Mouse (Mus musculus) embryonic facial prominence, embryonic 14.5 days (tissue): ENCODE results near the gene Tut1. TPM values are rescaled to one million over a fixed set of nuclear protein-coding genes. Genes with fewer than 3 reads are reported as not detected.
A peak's percentile ranks its signal among the peaks of the same experiment; 100 is the strongest.

Experiments
- ATAC-seq: fragments of 200-750 bp; cut with Nextera tagmentation; 2 replicates; pipeline ENCODE4 v1.8.0; 2017; ENCODE audit warnings: low read depth, moderate number of reproducible peaks, moderate TSS enrichment
- DNase-seq: peaks from one replicate; pipeline ENCODE4 v3.0.0-alpha.2; 2015; ENCODE audit warnings: low spot score
- H3K27ac ChIP-seq: fragments of 300-500 bp; sonication (generic); replicated peaks from 2 replicates; pipeline ENCODE4 v1.5.1; 2014; ENCODE audit warnings: low read depth, mild to moderate bottlenecking, low read length, moderate library complexity
- H3K27me3 ChIP-seq: fragments of 300-500 bp; sonication (generic); replicated peaks from 2 replicates; pipeline ENCODE4 v1.6.1; 2014; ENCODE audit warnings: low read length; ENCODE audit not compliant: control insufficient read depth, insufficient read depth
- H3K36me3 ChIP-seq: fragments of 300-500 bp; sonication (generic); 2 replicates; pipeline ENCODE4 v1.6.1; 2014; ENCODE audit warnings: low read length, mixed read lengths; ENCODE audit not compliant: control insufficient read depth, insufficient read depth
- H3K4me1 ChIP-seq: fragments of 300-500 bp; sonication (generic); 2 replicates; pipeline ENCODE4 v1.6.1; 2014; ENCODE audit warnings: antibody characterized with exemption, low read length; ENCODE audit not compliant: control insufficient read depth, insufficient read depth
- H3K4me2 ChIP-seq: fragments of 300-500 bp; sonication (generic); 2 replicates; pipeline ENCODE4 v1.6.1; 2014; ENCODE audit warnings: low read depth, mild to moderate bottlenecking, low read length, moderate library complexity, mixed read lengths
- H3K4me3 ChIP-seq: fragments of 300-500 bp; sonication (generic); 2 replicates; pipeline ENCODE4 v1.5.1; 2014; ENCODE audit warnings: low read depth, mild to moderate bottlenecking, low read length
- H3K9ac ChIP-seq: fragments of 300-500 bp; sonication (generic); 2 replicates; pipeline ENCODE4 v1.6.1; 2014; ENCODE audit warnings: low read depth, mild to moderate bottlenecking, low read length, moderate library complexity, mixed read lengths
- H3K9me3 ChIP-seq: fragments of 300-500 bp; sonication (generic); 2 replicates; pipeline ENCODE4 v1.6.1; 2016; ENCODE audit warnings: low read length; ENCODE audit not compliant: control insufficient read depth
- WGBS: fragments of 180-500 bp; shearing (Covaris S2); extraction: QIAGEN DNeasy Blood & Tissue Kit; methylation state at CpG from one replicate; pipeline ENCODE4 v1.1.7; 2014; 5-methylcytosine and 5-hydroxymethylcytosine counted together
- polyA plus RNA-seq: library from polyadenylated mRNA; unstranded; fragments of >200 nt; fragmentation: Nextera tagmentation; extraction: Ambion mirVana; gene quantifications from 2 replicates; pipeline ENCODE4 v1.2.1, GENCODE M21; 2014

The Tut1 gene
- polyA plus RNA-seq, 1 experiment from 2014 or later = 24.7 TPM

DNA sequence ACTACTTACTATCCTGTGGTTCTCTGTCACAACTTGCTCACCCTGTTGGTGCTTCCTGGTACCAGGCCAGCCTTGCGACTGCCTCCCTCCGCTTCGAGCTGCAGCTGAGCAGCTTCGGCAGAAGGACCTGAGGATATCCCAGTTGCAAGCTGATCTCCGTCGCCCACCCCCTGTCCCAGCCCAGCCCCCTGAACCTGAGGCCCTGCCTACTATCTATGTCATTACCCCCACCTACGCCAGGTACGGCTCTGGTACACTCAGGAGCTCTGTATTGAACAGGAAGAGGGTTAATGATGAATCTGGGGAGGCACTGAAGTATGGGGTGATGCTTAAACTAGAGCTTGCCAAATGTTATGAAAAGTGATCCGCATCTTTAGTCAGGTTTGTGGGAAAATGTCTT lies 31.9 kb upstream of the Tut1 start:
- no peak for ATAC-seq
- no peak for DNase-seq
- H3K36me3 ChIP-seq = peaks cover 37% of the 10 kb centered on the region
- no peaks in the 10 kb centered on the region for H3K27me3 ChIP-seq
- H3K4me3 ChIP-seq = peak overlapping the region; percentile 84
- H3K4me2 ChIP-seq = peak overlapping the region; percentile 79
- no peaks in the 10 kb centered on the region for H3K9me3 ChIP-seq
- no peak overlapping the region for H3K27ac ChIP-seq
- H3K9ac ChIP-seq = peak overlapping the region; percentile 81
- 0 out of 2 replicates have a peak, but pooled peaks cover 6% of the 10 kb centered on the region for H3K4me1 ChIP-seq
- 56% methylated on average over 9 of the region's 9 CpGs for WGBS

DNA sequence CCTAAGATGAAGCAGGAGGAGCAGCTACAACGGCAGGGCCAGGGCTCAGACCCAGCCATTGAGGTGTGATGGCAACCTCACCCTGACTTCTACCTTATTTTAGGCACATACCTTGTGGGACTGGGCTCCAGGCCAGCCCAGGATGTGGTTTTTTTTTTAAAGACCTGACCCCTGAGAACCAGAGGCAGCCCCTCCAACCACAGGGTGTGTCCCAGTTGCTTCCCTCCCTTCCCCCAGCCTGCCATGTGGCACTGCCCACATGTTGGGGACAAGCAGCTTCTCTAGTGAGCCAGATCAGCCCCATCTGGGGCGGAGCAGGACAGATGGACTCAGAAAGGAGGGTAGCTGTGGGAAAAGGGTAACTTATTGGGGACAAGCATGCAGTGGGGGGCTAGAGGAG lies 26.9 kb upstream of the Tut1 start:
- ATAC-seq (no peak), DNase-seq (no peak)
- Histone ChIP-seq H3K9me3 (no peaks in the 10 kb centered on the region), H3K27me3 (no peaks in the 10 kb centered on the region), H3K27ac (no peak overlapping the region), H3K4me1 (0 out of 2 replicates have a peak, but pooled peaks cover under 1% of the 10 kb centered on the region), H3K4me2 (no peak overlapping the region), H3K36me3 (peaks cover 50% of the 10 kb centered on the region), H3K9ac (no peak overlapping the region), H3K4me3 (no peak overlapping the region)
- 86% methylated on average over 2 of the region's 2 CpGs for WGBS

DNA sequence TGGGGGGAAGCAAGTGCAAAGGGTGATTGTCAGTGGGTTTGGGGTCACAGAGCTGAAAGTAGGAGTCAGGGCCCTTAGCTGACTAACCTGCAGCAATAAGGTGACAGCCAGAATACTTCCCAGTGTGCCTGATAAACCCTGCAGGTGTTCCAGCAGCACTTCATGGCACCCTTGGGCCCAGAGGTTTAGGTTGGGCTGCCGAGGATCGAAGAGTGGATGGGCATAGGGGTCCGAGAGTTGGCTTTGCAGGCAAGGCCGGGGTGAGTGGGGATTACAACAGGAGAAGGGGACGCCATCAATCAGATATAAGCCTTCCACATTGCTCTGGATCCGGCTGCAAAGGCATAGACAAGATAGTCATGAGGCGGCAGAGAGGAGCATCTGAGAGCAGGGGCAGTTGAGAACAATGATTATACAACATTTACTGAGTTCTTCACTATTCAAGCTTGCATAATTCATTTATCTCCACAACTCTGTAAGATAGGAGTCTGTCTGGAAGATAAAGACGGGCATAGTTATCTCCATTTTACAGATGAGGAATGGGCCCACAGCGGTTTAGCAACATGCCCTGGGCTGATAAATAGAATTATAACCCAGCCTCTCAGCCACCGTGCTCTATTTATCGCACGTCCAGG lies 25.6 kb upstream of the Tut1 start:
- no peaks in the 10 kb centered on the region for H3K9me3 ChIP-seq
- H3K4me2 ChIP-seq = no peak overlapping the region
- DNase-seq = no peak
- H3K36me3 ChIP-seq = peaks cover 42% of the 10 kb centered on the region
- 87% methylated on average over 12 of the region's 12 CpGs for WGBS
- ATAC-seq = no peak
- no peaks in the 10 kb centered on the region for H3K27me3 ChIP-seq
- H3K4me3 ChIP-seq = no peak overlapping the region
- no peak overlapping the region for H3K27ac ChIP-seq
- H3K9ac ChIP-seq = no peak overlapping the region
- H3K4me1 ChIP-seq = no peaks in the 10 kb centered on the region

DNA sequence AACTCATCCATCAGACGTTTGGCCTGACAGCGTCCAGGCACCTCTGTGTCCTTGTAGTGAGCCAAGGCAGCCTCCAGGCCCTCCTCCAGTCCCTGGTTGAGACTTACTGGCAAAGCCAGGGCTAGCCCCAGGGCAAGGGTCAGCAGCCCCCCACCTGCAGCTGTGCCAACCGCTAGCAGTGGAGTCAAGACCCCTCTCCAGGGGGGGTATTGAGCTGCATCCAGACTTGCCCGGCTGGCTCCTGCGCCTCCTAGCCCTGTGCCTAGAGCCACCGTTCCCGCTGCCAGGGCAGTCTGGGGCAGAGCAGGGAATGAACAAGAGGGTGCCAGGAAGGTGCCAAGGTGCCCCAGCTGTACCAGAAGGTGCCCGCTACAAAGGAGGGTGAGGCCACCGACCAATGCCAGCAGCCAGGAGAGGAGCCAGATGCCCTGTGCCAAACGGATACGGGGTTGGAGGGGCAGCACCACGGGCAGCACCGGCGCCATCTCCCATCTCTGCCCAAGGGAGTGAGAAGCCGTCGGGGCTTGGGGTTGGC lies 24.9 kb upstream of the Tut1 start:
- no peaks in the 10 kb centered on the region for H3K9me3 ChIP-seq
- peak overlapping the region; percentile 80 for H3K4me3 ChIP-seq
- WGBS = 32% methylated on average over 7 of the region's 16 CpGs
- ATAC-seq (peak; percentile 26; the same call in 1 of the 2 replicates), DNase-seq (no peak)
- H3K27ac ChIP-seq = no peak overlapping the region
- H3K4me1 ChIP-seq = no peaks in the 10 kb centered on the region
- H3K27me3 ChIP-seq = no peaks in the 10 kb centered on the region
- peak overlapping the region; percentile 86 for H3K9ac ChIP-seq
- H3K4me2 ChIP-seq = peak overlapping the region; percentile 78
- H3K36me3 ChIP-seq = peaks cover 50% of the 10 kb centered on the region

DNA sequence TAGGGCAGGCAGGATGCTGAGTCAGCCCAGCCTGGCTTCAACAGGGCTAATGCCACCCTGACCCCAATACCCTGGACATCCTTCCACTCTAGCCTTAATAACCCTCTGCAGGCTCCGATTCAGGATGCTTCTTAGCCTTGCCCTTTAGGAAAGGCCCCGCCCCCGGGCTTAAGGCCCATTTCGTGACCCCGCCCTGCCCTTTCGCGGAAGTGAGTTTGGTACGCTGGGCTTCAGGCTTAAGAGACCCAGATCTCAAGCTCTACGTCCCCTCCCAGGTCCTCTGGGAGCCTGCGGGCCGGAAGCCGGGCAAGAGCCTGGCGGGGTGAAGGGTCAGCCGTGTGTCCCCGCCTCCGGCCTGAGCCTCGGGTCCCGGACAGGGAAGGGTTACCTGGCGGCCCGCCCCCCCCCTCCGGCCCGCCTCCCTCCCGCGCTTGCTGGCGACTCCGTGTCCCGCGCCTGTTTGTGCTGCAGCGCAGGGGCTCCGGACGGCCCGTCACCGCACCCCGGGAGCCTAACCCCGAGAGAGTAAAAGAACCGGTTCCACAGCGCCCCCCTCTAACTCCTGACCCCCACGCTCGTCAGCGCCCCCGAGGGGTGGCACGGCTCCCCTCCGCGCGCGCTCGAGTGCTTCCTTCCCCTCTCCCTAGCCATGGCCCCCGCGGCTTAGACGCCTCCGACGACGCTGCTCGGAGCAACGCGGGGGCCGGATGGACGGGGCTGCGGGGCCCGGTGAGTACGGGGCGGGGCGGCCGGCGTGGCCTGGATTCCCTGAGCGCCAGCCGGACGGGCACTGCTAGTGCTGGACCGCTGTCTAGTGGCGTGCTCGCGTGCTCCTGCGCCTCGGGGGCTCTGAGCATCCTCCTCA lies 24.2 kb upstream of the Tut1 start, which contains the start of the genes Rom1 and Eml3:
Rom1 (minus strand) TSS at position 133 of the 865 bp plus-strand sequence.
Eml3 (plus strand) TSS at position 329 of the 865 bp plus-strand sequence.
- H3K36me3 ChIP-seq = peaks cover 57% of the 10 kb centered on the region

DNA sequence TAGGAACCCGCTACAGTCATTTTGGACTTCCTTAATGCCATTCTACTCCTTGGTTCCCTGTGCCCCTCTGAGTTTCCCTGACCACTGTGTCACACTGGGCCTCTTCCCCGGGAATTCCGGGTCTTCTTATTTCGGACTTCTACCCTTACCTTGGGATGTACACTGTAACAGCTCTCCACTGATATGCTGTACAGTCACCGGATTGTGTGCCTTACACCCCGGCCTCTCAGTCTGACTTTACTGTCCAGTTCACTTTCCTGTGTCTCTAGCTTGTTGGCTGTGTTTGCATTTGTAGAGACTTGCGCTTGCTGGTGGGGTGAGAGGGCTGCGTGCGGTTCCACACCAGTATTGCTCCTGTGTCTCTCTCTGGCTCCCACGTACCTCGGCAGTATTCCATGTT lies 23.5 kb upstream of the Tut1 start:
- Histone ChIP-seq H3K36me3 (peaks cover 63% of the 10 kb centered on the region), H3K4me2 (peak overlapping the region; percentile 78), H3K9me3 (no peaks in the 10 kb centered on the region), H3K27ac (peak overlapping the region; percentile 65; the same call in 1 of the 2 replicates), H3K9ac (peak overlapping the region; percentile 86), H3K27me3 (no peaks in the 10 kb centered on the region), H3K4me3 (peak overlapping the region; percentile 80), H3K4me1 (no peaks in the 10 kb centered on the region)
- 5% methylated on average over 11 of the region's 11 CpGs for WGBS
- ATAC-seq (no peak), DNase-seq (no peak)

More for the DNA sequence above, 24.2 kb upstream of the Tut1 start, which contains the start of the genes Rom1 and Eml3:
- H3K9ac ChIP-seq = peak within 1 kb of the TSS; percentile 86
- no peaks in the 10 kb centered on the region for H3K9me3 ChIP-seq
- ATAC-seq (peak; percentile 78), DNase-seq (peak; percentile 81)
- no peaks in the 10 kb centered on the region for H3K27me3 ChIP-seq
- H3K27ac ChIP-seq = peak within 1 kb of the TSS; percentile 65
- H3K4me2 ChIP-seq = peak within 1 kb of the TSS; percentile 78
- H3K4me3 ChIP-seq = peak within 1 kb of the TSS; percentile 80
- WGBS = under 1% methylated on average over 29 of the region's 74 CpGs
- no peaks in the 10 kb centered on the region for H3K4me1 ChIP-seq

DNA sequence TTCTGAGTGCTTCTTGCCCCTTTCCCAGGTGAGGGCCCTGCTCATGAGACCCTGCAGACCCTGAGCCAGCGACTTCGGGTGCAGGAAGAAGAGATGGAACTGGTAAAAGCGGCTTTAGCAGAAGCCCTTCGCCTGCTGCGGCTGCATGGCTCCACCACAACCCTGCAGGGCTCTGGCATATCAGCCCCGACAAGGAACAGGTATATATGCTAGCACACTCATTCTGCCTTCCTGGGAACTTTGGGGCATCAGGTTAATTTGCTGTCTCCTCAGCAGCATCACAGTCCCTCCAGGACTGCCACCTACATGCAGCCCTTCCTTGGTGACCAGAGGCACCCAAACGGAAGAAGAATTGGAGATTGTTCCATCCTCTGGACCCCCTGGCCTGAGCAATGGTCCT lies 22.9 kb upstream of the Tut1 start:
- 73% methylated on average over 7 of the region's 7 CpGs for WGBS
- Histone ChIP-seq H3K4me1 (no peaks in the 10 kb centered on the region), H3K4me3 (peak overlapping the region; percentile 80), H3K9me3 (no peaks in the 10 kb centered on the region), H3K36me3 (peaks cover 63% of the 10 kb centered on the region), H3K9ac (peak overlapping the region; percentile 86), H3K4me2 (peak overlapping the region; percentile 78), H3K27me3 (no peaks in the 10 kb centered on the region), H3K27ac (no peak overlapping the region)
- ATAC-seq = no peak
- DNase-seq = no peak

DNA sequence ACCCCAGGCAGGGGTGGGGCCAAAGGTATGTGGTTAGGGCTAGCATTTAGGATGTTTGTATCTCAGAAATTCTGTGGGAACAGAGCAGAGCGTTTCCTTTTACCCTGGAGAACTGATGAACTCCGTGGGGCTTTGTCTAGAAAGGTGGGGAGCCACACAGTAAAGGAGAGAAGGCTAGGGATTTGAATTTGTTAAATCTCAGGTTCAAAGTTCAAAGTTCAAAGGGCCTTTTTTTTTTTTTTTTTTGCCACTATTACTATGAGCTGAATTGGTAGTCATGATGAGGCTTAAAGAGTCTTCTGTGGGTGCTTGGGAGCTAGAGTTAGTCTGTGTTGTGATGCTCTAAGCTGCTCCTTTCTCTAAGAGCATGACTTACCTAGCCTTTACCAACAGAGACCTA lies 16.9 kb upstream of the Tut1 start:
- Histone ChIP-seq H3K4me3 (no peak overlapping the region), H3K4me1 (peaks cover 7% of the 10 kb centered on the region; the same call in 1 of the 2 replicates), H3K9ac (no peak overlapping the region), H3K36me3 (peaks cover 68% of the 10 kb centered on the region), H3K27me3 (no peaks in the 10 kb centered on the region), H3K4me2 (no peak overlapping the region), H3K9me3 (no peaks in the 10 kb centered on the region), H3K27ac (no peak overlapping the region)
- DNase-seq (no peak), ATAC-seq (no peak)
- 89% methylated on average over 2 of the region's 2 CpGs for WGBS
